Mouse (Mus musculus) lung, postnatal 36 days (tissue): ENCODE measurements at regions not wholly inside any gene's neighbourhood (a gene's known extent, or its start where the extent isn't known, plus 50 kb on each side); places are given as distances from the start of the nearest gene placed in this dataset.
"Not testable (repeated sequence)": the region's sequence is repeated elsewhere in the genome, so short reads cannot be mapped to it uniquely, and the experiment has no call there.

Experiments
- DNase-seq: peaks from one replicate; pipeline ENCODE4 v3.0.0; 2022; ENCODE audit warnings: mixed read lengths

DNA sequence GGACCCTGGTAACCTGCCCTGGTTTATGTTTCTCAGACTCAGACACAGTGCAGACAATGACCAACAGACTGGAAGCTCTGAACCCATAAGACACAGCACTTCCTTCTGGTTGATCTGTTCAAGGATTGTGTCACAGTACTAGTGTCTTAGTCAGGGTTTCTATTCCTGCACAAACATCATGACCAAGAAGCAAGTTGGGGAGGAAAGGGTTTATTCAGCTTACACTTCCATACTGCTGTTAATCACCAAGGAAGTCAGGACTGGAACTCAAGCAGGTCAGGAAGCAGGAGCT is 65.8 kb upstream of the Tbl1xr1 start:
- DNase-seq: not testable (repeated sequence)

DNA sequence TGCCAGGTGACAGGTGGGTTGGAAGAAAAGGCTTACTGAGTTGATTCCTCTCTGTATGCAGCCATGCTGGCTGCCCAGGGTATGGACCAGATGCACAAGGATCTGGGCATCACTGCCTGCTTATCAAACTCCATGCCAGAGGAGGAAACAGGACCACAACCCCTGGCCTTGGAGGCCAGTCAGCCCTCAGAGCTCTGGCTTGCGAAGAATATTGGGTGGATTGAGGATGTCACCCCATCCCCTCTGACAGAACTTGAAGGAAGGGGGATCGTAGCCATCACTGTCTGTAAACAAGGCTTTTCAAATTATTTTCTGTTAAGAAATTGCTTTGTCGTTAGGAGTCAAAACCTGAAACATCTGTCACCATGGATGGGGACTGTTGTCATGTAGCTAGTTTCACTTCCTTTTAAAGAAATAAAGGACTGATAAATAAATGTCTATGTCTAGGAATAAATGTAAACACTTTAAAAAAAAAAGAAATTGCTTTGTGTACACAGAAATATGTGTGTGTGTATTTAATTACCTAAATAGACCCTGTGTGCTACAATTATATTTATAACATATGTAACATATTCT is 55.0 kb upstream of the Tbl1xr1 start:
- no peak for DNase-seq

DNA sequence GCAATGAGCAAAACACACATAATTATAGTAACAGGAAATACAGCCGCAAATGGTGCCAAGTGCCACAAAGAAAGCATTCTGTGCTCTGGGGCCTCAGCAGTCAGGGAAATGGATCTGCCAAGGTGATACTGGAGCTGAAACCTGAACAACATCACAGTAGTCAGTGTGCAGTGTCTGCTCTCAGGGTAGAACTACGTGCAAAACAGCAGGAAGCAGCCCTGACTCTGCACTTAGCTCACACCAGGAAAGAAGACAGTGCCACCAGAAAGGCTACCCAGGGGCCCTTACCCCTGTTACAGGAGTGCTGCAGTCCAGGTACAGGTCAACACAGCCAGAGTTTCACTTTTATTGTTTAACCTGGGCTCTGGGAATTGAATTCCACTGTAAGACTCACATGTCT is 54.0 kb upstream of the Tbl1xr1 start:
- no peak for DNase-seq

DNA sequence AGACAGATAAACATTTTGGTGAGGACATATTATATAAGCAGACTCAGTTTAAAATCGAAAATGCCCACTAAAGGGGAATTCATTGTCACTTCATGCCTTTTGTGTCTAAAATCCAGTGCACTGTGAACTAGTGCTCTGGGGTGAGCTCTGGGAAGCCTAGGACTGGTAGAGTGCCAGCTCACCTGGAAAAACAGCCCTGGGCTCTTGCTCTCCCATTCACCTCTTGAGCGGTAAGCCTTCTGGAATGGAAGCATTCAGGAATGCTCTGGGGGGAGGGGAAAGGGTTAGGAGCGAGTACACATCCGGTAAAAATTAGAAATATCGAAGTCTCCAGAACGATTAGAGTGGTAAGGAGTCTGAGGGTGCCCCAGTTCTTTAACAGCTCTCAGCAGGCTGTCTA is 53.4 kb upstream of the Tbl1xr1 start:
- peak; percentile 28 for DNase-seq

DNA sequence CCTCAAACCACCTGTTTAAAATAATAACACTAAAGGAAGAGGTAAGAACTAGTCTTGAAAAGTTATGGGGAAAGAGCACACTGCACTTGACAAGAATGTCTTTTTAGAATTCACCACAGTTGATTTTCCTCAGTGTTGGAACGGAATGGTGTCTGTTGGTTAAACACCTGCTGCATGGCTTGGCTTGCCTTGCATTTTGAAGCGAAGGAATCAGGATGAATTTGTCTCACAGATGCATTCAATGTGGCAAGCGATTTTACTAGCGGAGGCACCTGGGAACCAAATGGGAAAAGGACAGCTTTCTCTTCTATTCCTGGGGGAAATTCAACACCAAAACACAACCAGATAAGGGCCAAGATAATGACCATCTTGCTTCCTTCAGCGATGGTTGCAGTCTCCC is 52.9 kb upstream of the Tbl1xr1 start:
- DNase-seq: no peak

DNA sequence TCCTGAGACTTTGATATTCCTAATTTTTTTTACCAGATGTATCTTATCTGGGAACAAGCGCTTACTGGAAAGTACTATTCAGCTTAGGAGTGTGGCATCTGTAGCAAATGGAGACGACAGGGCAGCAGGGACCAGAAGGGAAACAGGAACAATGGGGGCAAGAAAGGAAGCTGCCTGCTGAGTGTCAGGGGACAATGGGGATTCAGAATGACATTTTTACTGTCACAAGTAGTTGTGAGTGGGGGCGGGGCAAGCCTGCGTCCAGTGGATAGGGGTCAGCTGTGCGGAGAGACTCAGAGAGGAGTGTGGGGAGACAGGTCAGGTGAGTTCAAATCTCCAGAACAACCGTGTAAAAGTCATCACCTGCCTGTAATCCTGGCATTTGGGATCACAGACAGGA is 52.3 kb upstream of the Tbl1xr1 start:
- DNase-seq: no peak

DNA sequence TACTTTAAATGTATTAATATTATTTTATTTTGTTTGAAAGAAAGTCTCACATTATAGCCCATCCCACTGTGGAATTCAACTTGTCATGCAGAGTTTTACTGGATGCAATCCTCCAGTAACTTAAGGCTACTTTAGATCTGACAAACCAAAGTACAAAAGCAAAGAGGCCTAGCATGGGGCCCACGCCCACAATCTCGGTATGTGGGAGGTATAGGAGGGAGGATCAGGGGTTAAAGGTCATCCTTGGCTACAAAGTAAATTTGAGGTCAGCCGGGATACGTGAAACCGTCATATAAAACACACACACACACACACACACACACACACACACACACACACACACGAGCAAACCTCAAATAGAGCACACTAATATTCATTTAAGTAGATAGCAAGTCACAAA is 51.3 kb upstream of the Tbl1xr1 start:
- DNase-seq: no peak

DNA sequence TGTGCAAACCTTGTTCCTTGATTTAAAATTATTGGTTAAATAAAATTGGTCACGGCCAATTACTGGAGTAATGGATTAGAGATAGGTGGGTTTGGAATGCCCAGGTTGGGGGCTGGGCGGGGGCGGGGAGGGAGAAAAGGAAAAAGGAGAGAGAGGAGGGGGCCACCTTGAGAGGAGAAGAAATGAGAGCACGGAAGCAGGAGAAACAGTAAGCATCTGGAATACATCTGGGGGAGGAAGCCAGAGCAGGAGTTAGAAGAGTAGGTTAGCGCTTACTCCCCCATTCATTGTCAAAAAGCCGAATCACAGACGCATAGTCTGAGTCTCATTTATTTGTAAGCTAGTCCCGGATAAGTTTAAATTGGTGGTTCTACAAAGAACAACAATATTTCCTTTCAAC is 50.8 kb upstream of the Tbl1xr1 start:
- no peak for DNase-seq
